Mouse (Mus musculus): ENCODE measurements around the gene Fnbp1. TPM values are rescaled to one million over a fixed set of nuclear protein-coding genes. Genes with fewer than 3 reads are reported as not detected.
A peak's percentile ranks its signal among the peaks of the same experiment; 100 is the strongest.

Gene Fnbp1
- total RNA-seq, 2 experiments from 2014 or later: 9.2 to 11.9 TPM

- DNase-seq (ENCODE audit: low spot score): no peak
These were observed 15.8 kb downstream of the Fnbp1 start for GRCm38 (mm10) chr2:31126048-31126447.

- no peak for DNase-seq (ENCODE audit: low spot score)
These were observed 16.7 kb downstream of the Fnbp1 start for GRCm38 (mm10) chr2:31125156-31125555.

GRCm38 (mm10) chr2:31124694-31125093 is 17.1 kb downstream of the Fnbp1 start:
- no peak for DNase-seq (ENCODE audit: low spot score)

- no peak for DNase-seq (ENCODE audit: low spot score)
These were observed 18.3 kb downstream of the Fnbp1 start for GRCm38 (mm10) chr2:31123493-31123892.

- no peak for DNase-seq (ENCODE audit: low spot score)
These were observed 19.0 kb downstream of the Fnbp1 start for GRCm38 (mm10) chr2:31122806-31123205.

- DNase-seq (ENCODE audit: low spot score): no peak
These were observed 20.6 kb downstream of the Fnbp1 start for GRCm38 (mm10) chr2:31121131-31121693.

- DNase-seq (ENCODE audit: low spot score): no peak
These were observed 22.0 kb downstream of the Fnbp1 start for GRCm38 (mm10) chr2:31119795-31120194.

- DNase-seq (ENCODE audit: low spot score): no peak
These were observed 23.0 kb downstream of the Fnbp1 start for GRCm38 (mm10) chr2:31118639-31119380.

GRCm38 (mm10) chr2:31118211-31118610 is 23.6 kb downstream of the Fnbp1 start:
- DNase-seq (ENCODE audit: low spot score): no peak

GRCm38 (mm10) chr2:31115943-31116731 is 25.7 kb downstream of the Fnbp1 start:
- DNase-seq (ENCODE audit: low spot score): no peak

GRCm38 (mm10) chr2:31115091-31115942 is 26.5 kb downstream of the Fnbp1 start:
- no peak for DNase-seq (ENCODE audit: low spot score)

GRCm38 (mm10) chr2:31114205-31114604 is 27.6 kb downstream of the Fnbp1 start:
- no peak for DNase-seq (ENCODE audit: low spot score)

- DNase-seq (ENCODE audit: low spot score): no peak
These were observed 30.1 kb downstream of the Fnbp1 start for GRCm38 (mm10) chr2:31111685-31112084.

- DNase-seq (ENCODE audit: low spot score): no peak
These were observed 31.8 kb downstream of the Fnbp1 start for GRCm38 (mm10) chr2:31109960-31110548.

- no peak for DNase-seq (ENCODE audit: low spot score)
These were observed 33.6 kb downstream of the Fnbp1 start for GRCm38 (mm10) chr2:31108186-31108585.

GRCm38 (mm10) chr2:31106621-31107320 is 35.0 kb downstream of the Fnbp1 start:
- peak; percentile 51 for DNase-seq (ENCODE audit: low spot score)

GRCm38 (mm10) chr2:31106004-31106403 is 35.8 kb downstream of the Fnbp1 start:
- DNase-seq (ENCODE audit: low spot score): no peak

- DNase-seq (ENCODE audit: low spot score): no peak
These were observed 36.5 kb downstream of the Fnbp1 start for GRCm38 (mm10) chr2:31105279-31105678.

GRCm38 (mm10) chr2:31103321-31103720 is 38.5 kb downstream of the Fnbp1 start:
- no peak for DNase-seq (ENCODE audit: low spot score)

- no peak for DNase-seq (ENCODE audit: low spot score)
These were observed 40.5 kb downstream of the Fnbp1 start for GRCm38 (mm10) chr2:31101285-31101684.

Data from gastrocnemius, adult 18-20 months (tissue).